Mouse (Mus musculus): ENCODE data around the gene Sufu. TPM values are rescaled to one million over a fixed set of nuclear protein-coding genes. Genes with fewer than 3 reads are reported as not detected.
A peak's percentile ranks its signal among the peaks of the same experiment; 100 is the strongest.

Sufu gene
- polyA plus RNA-seq, 1 experiment from 2014 or later = 32.8 TPM

- no peak overlapping the region for H3K9ac ChIP-seq
- H3K27ac ChIP-seq = no peak overlapping the region
- no peak for ATAC-seq (ENCODE audit: insufficient number of reproducible peaks, low FRiP score, low TSS enrichment, low read depth)
- no peaks in the 10 kb centered on the region for H3K36me3 ChIP-seq
- H3K4me3 ChIP-seq = no peak overlapping the region
- 80% methylated on average over 11 of the region's 11 CpGs for whole genome bisulfite sequencing
- H3K27me3 ChIP-seq = peaks cover 7% of the 10 kb centered on the region
- no peaks in the 10 kb centered on the region for H3K9me3 ChIP-seq
- H3K4me1 ChIP-seq = no peaks in the 10 kb centered on the region
- H3K4me2 ChIP-seq = no peak overlapping the region
These were observed 33.2 kb upstream of the Sufu start for GRCm38 (mm10) chr19:46363294-46364009.

DNA sequence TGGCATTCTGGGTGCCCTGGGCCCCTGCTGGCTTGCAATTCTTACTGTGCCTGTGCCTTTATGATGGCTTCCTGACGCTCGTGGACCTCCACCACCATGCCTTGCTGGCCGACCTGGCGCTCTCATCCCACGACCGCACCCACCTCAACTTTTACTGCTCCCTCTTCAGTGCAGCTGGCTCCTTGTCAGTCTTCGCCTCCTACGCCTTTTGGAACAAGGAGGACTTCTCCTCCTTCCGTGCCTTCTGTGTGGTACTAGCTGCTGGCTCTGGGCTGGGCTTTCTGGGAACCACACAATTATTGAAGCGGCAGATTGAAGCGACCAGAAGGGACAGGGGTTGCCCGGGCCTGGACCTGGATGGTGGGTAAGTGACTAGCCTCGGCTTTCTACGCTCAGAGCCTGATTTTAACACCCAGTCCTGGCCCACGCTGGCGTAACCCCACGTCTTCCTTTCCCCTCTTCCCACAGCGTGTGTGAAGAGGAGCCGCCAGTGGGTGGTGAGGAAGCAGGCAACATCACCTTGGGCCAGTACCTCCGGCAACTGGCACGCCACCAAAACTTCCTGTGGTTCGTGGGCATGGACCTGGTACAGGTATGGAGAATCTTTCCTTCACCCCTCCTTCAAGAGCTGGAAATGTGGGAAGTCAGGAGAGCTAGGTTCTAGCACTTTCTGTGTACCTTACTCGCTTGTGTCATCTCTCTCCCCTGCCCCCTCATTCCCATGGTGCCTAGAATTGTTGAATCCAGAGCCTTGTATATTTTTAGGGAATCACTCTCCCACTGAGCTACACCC, 28.7 kb upstream of the Sufu start:
- ATAC-seq (ENCODE audit: insufficient number of reproducible peaks, low FRiP score, low TSS enrichment, low read depth) = no peak
- H3K27ac ChIP-seq = no peak overlapping the region
- H3K36me3 ChIP-seq = no peaks in the 10 kb centered on the region
- no peak overlapping the region for H3K4me3 ChIP-seq
- H3K9ac ChIP-seq = no peak overlapping the region
- 0 out of 2 replicates have a peak, but pooled peaks cover 3% of the 10 kb centered on the region for H3K4me1 ChIP-seq
- no peaks in the 10 kb centered on the region for H3K27me3 ChIP-seq
- H3K9me3 ChIP-seq = no peaks in the 10 kb centered on the region
- no peak overlapping the region for H3K4me2 ChIP-seq
- 78% methylated on average over 23 of the region's 23 CpGs for WGBS

DNA sequence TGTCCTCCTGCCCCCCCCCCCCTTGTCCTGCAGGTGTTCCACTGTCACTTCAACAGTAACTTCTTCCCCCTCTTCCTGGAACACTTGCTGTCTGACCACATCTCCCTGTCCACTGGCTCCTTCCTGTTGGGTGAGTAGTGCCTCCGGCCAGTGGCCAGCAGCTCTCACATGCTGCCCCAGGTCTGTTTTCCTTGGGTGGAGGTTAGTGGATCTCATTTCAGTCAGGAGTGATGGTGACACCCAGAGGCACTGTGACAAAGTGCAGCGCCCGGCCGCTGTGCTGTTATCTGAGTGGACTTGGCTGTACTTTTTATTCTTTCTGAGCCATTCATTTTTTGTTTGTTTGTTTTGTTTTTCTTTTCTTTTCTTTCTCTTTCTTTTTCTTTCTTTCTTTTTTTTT, 27.5 kb upstream of the Sufu start:
- Histone ChIP-seq H3K4me2 (no peak overlapping the region), H3K27me3 (no peaks in the 10 kb centered on the region), H3K27ac (no peak overlapping the region), H3K4me3 (no peak overlapping the region), H3K4me1 (peaks cover 4% of the 10 kb centered on the region; the same call in 1 of the 2 replicates), H3K9ac (no peak overlapping the region), H3K9me3 (no peaks in the 10 kb centered on the region), H3K36me3 (no peaks in the 10 kb centered on the region)
- ATAC-seq (ENCODE audit: insufficient number of reproducible peaks, low FRiP score, low TSS enrichment, low read depth) = no peak
- 17% methylated on average over 4 of the region's 4 CpGs for WGBS

- Histone ChIP-seq H3K4me3 (no peak overlapping the region), H3K27ac (no peak overlapping the region), H3K4me2 (no peak overlapping the region), H3K27me3 (no peaks in the 10 kb centered on the region), H3K36me3 (peaks cover 30% of the 10 kb centered on the region), H3K4me1 (peaks cover 13% of the 10 kb centered on the region; the same call in 1 of the 2 replicates), H3K9ac (no peak overlapping the region), H3K9me3 (no peaks in the 10 kb centered on the region)
- no peak for ATAC-seq (ENCODE audit: insufficient number of reproducible peaks, low FRiP score, low TSS enrichment, low read depth)
- WGBS = 50% methylated on average over 21 of the region's 21 CpGs
These were observed 22.1 kb upstream of the Sufu start for GRCm38 (mm10) chr19:46374477-46375088.

- no peak overlapping the region for H3K9ac ChIP-seq
These were observed 21.2 kb upstream of the Sufu start for GRCm38 (mm10) chr19:46375489-46375888.

DNA sequence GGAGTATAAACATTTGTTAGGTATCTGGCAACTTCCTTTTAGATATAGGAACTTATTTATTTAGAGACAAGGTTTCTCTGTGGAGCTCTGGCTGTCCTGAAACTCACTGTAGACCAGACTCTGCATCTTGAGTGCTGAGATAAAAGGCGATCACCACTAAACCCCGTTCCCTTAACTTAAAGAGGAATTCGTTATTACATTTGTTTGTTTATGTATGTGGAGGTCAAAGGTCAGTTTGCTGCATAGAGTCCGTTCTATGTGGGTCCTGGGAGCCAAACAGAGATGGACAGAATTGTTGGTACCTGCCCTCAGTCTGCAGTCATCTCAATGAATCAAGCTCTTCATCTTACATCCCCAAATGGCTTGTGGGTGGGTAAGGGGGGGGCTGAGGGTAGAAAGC, 20.8 kb upstream of the Sufu start:
- Histone ChIP-seq H3K4me1 (peaks cover 13% of the 10 kb centered on the region; the same call in 1 of the 2 replicates), H3K36me3 (peaks cover 43% of the 10 kb centered on the region), H3K4me2 (no peak overlapping the region), H3K27ac (no peak overlapping the region), H3K9ac (no peak overlapping the region), H3K4me3 (no peak overlapping the region), H3K9me3 (no peaks in the 10 kb centered on the region), H3K27me3 (no peaks in the 10 kb centered on the region)
- ATAC-seq (ENCODE audit: insufficient number of reproducible peaks, low FRiP score, low TSS enrichment, low read depth) = no peak
- 54% methylated on average over 4 of the region's 4 CpGs for WGBS

More at GRCm38 (mm10) chr19:46375489-46375888, 21.2 kb upstream of the Sufu start:
- H3K36me3 ChIP-seq = peaks cover 39% of the 10 kb centered on the region
- WGBS = 52% methylated on average over 5 of the region's 5 CpGs
- ATAC-seq (ENCODE audit: insufficient number of reproducible peaks, low FRiP score, low TSS enrichment, low read depth) = no peak
- H3K4me3 ChIP-seq = no peak overlapping the region
- H3K27ac ChIP-seq = no peak overlapping the region
- no peaks in the 10 kb centered on the region for H3K27me3 ChIP-seq
- H3K9me3 ChIP-seq = no peaks in the 10 kb centered on the region
- H3K4me2 ChIP-seq = no peak overlapping the region
- H3K4me1 ChIP-seq = peaks cover 13% of the 10 kb centered on the region; the same call in 1 of the 2 replicates

DNA sequence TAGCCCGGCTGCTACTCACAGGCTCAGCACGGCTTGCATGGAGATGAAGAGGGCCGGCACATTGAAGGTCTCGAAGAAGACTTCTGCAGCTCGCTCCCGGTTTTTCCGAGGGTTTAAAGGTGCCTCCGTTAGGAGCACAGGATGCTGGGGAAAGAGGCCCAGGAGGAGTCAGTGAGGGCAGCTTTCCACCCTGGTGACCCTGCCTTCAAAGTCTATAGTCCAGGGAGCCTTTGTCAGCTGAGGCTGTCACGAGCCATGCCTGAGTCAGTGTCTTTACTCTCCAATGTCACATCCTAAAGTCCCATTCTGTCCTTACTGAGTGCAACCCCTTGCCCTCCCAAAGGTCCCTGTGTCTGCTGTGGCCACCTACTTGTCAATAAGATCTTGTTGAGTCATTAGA, 14.4 kb upstream of the Sufu start:
- Histone ChIP-seq H3K27me3 (no peaks in the 10 kb centered on the region), H3K4me2 (no peak overlapping the region), H3K9ac (no peak overlapping the region), H3K36me3 (peaks cover 88% of the 10 kb centered on the region), H3K27ac (no peak overlapping the region), H3K4me3 (no peak overlapping the region), H3K4me1 (no peaks in the 10 kb centered on the region), H3K9me3 (no peaks in the 10 kb centered on the region)
- WGBS = 86% methylated on average over 9 of the region's 9 CpGs
- no peak for ATAC-seq (ENCODE audit: insufficient number of reproducible peaks, low FRiP score, low TSS enrichment, low read depth)

GRCm38 (mm10) chr19:46389872-46390271, 6.8 kb upstream of the Sufu start:
- Histone ChIP-seq H3K36me3 (peaks cover 21% of the 10 kb centered on the region), H3K27me3 (no peaks in the 10 kb centered on the region), H3K4me3 (no peak overlapping the region), H3K4me2 (no peak overlapping the region), H3K9ac (no peak overlapping the region), H3K27ac (peak overlapping the region; percentile 57), H3K4me1 (peaks cover 21% of the 10 kb centered on the region), H3K9me3 (no peaks in the 10 kb centered on the region)
- ATAC-seq (ENCODE audit: insufficient number of reproducible peaks, low FRiP score, low TSS enrichment, low read depth) = no peak
- 89% methylated on average over 5 of the region's 5 CpGs for WGBS

GRCm38 (mm10) chr19:46392018-46392417, 4.7 kb upstream of the Sufu start:
- 43% methylated on average over 4 of the region's 4 CpGs for WGBS
- ATAC-seq (ENCODE audit: insufficient number of reproducible peaks, low FRiP score, low TSS enrichment, low read depth) = no peak
- no peak overlapping the region for H3K4me2 ChIP-seq

DNA sequence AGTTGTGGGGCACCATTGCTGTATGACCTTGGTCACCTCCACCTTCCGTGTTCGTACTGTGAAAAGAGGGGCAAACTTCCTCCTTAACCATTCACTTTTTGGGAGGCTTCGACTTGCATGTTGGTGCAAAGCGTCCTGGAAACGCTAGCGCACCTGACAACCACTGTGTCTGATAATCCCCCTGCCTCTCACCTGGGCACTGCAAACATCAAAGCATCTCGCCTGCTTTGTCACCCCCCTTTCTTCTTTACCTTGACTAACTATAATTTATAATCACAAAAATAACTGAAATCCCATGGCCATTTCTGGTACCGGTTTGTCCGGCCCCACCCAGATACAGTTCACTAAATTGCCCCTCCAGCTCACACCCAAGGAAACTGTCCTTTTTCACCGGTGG, 2.0 kb upstream of the Sufu start:
- ATAC-seq (ENCODE audit: insufficient number of reproducible peaks, low FRiP score, low TSS enrichment, low read depth) = no peak
- Histone ChIP-seq H3K4me2 (peak overlapping the region; percentile 84), H3K4me1 (peaks cover 46% of the 10 kb centered on the region), H3K9ac (peak overlapping the region; percentile 26; the same call in 1 of the 2 replicates), H3K27me3 (no peaks in the 10 kb centered on the region), H3K27ac (no peak overlapping the region), H3K36me3 (0 out of 2 replicates have a peak, but pooled peaks cover 3% of the 10 kb centered on the region), H3K9me3 (no peaks in the 10 kb centered on the region), H3K4me3 (peak overlapping the region; percentile 82)
- WGBS = 6% methylated on average over 10 of the region's 10 CpGs

More at GRCm38 (mm10) chr19:46392018-46392417, 4.7 kb upstream of the Sufu start:
- Histone ChIP-seq H3K4me1 (peaks cover 28% of the 10 kb centered on the region), H3K9ac (no peak overlapping the region), H3K27me3 (no peaks in the 10 kb centered on the region), H3K9me3 (no peaks in the 10 kb centered on the region), H3K36me3 (peaks cover 8% of the 10 kb centered on the region), H3K4me3 (no peak overlapping the region), H3K27ac (no peak overlapping the region)

DNA sequence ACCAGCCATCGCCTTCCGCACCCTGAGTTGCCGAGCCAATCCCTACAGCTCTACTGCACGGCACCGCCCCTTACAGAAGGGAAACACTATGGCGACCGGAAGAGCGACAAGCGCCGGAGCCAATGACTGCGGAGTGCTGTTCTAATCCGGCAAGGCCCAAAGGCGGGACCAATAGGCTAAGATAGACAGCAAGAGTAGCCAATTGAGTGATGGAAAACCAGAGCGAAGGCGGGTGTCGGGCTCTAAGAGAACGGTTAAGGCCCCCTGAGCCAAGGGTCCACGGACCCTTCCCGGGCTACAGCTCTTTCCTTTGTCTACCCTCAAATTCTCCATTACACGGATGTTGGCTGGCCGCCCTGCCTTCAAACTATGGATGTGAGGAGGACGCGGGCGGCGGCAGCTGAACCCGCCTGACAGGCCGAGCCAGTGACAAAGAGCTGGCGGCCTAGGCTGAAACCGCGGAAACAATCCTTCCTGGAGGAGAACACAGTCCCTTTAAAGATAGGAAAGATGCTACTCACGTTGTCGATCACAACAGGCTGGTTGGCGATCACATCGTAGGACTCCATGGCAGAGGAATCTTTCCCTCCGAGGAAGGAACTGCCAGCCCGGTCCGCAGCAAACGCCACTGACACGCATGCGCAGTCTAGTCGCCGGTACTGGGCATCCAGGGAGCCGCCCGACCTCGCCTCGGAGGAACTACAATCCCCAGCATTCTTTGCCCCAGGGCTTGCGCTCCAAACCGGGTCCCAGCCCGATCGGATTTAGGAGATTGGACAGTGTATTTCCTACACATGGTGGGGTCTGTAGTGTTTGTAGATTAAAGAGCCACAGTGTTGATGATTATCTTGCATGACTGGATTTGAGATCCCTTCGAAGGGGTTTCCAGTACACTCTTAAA, 1.3 kb upstream of the Sufu start, which contains the start of gene Actr1a:
Gene Actr1a (minus strand): TSS at position 640 of the 901 bp plus-strand sequence.
- Histone ChIP-seq H3K27me3 (no peaks in the 10 kb centered on the region), H3K4me3 (peak within 1 kb of the TSS; percentile 89), H3K9me3 (no peaks in the 10 kb centered on the region), H3K9ac (peak within 1 kb of the TSS; percentile 68), H3K27ac (peak within 1 kb of the TSS; percentile 81), H3K4me2 (peak within 1 kb of the TSS; percentile 84), H3K4me1 (peaks cover 51% of the 10 kb centered on the region), H3K36me3 (0 out of 2 replicates have a peak, but pooled peaks cover 3% of the 10 kb centered on the region)
- under 1% methylated on average over 51 of the region's 51 CpGs for WGBS
- peak; percentile 91 for ATAC-seq (ENCODE audit: insufficient number of reproducible peaks, low FRiP score, low TSS enrichment, low read depth)
